Mouse (Mus musculus): Measurements from ENCODE around the gene Mms19. TPM values are rescaled to one million over a fixed set of nuclear protein-coding genes. Genes with fewer than 3 reads are reported as not detected.

Mms19 gene
- polyA plus RNA-seq, 1 experiment from 2014 or later: 11.1 TPM

DNA sequence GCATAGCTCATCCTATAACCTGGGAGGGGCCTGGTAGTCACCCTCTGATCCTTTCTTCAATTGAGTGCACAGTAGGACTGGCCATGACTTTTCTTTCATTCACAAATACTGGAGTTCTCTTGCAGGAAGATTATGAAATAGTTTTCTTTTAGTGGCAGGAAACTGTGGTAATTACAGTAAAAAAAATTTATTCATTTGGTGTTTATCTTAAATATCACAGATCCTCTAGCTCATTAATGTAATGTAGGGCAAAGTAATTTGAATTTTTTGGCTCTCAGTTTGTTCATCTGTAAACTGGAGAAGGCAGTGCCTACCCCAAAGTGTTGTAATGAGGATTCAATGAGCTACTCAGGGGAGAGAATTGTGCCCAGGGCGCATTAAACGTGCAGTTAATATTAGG is 12.0 kb upstream of the Mms19 start:
- Histone ChIP-seq H3K4me3 (ENCODE audit: low read depth, low read length) (no peak overlapping the region), H3K4me1 (ENCODE audit: control insufficient read depth, low read depth, low read length) (peaks cover 3% of the 10 kb centered on the region; the same call in 1 of the 2 replicates), H3K4me2 (ENCODE audit: low read depth, low read length) (no peak overlapping the region), H3K9me3 (replicated peaks; ENCODE audit: control insufficient read depth, low read length) (no peaks in the 10 kb centered on the region), H3K9ac (ENCODE audit: low read depth, low read length) (no peak overlapping the region), H3K27me3 (ENCODE audit: control insufficient read depth, insufficient read depth, low read depth, low read length) (no peaks in the 10 kb centered on the region), H3K27ac (ENCODE audit: low read length) (no peak overlapping the region), H3K36me3 (ENCODE audit: control insufficient read depth, insufficient read depth) (no peaks in the 10 kb centered on the region)
- no peak for ATAC-seq (ENCODE audit: low read depth)
- WGBS (ENCODE audit: insufficient replicate concordance): 59% methylated on average over 2 of the region's 2 CpGs

DNA sequence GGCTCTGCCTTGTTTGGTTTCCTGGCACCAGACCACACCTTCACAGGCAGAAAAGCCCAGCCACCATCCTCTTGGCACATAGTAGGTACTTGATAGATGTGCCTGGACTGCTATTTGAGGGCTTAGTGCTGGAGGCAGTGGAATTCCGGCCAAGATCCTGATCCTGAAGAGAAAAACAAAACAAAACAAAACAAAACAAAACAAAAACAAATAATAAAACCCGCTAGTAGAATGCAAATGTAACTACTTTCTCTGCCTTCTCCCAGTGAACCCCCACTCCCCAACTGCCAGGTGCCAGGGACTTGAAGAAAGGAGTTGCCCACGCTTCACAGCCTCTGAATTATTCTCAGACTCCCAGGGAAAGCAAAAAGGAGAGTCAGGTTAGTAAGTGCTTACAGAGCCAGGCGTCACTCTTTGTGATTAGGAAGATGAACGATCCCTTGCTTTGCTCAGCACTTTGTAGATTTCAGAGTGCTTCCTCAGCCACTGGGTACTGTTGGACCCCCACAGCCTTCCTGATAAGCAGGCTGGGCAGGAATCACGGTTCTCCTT is 11.0 kb upstream of the Mms19 start:
- H3K36me3 ChIP-seq (ENCODE audit: control insufficient read depth, insufficient read depth): no peaks in the 10 kb centered on the region
- H3K27ac ChIP-seq (ENCODE audit: low read length): no peak overlapping the region
- 37% methylated on average over 6 of the region's 6 CpGs for WGBS (ENCODE audit: insufficient replicate concordance)
- no peak for ATAC-seq (ENCODE audit: low read depth)
- H3K9me3 ChIP-seq (replicated peaks; ENCODE audit: control insufficient read depth, low read length): no peaks in the 10 kb centered on the region
- H3K4me2 ChIP-seq (ENCODE audit: low read depth, low read length): no peak overlapping the region
- no peak overlapping the region for H3K9ac ChIP-seq (ENCODE audit: low read depth, low read length)
- H3K4me1 ChIP-seq (ENCODE audit: control insufficient read depth, low read depth, low read length): peaks cover 3% of the 10 kb centered on the region; the same call in 1 of the 2 replicates
- no peak overlapping the region for H3K4me3 ChIP-seq (ENCODE audit: low read depth, low read length)
- no peaks in the 10 kb centered on the region for H3K27me3 ChIP-seq (ENCODE audit: control insufficient read depth, insufficient read depth, low read depth, low read length)

DNA sequence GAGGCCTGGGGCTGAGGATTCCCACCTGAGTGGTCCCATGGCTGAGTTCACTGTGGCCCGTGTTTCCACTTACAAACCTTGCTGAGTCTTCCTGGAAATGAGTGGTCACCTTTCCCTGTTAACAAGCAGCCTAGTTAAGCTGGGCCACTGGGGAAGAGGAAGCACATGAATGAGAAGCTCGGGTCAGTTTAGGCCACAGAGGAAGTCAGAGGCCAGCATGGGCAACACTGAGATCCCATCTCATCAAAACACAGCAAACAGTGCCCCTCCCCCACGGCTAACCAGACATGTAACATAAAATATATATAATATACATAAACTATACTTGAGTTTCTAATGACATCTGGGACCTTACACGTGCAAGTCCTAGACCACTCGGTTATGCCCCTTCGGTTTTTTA is 8.9 kb upstream of the Mms19 start:
- no peak for ATAC-seq (ENCODE audit: low read depth)
- Histone ChIP-seq H3K4me1 (ENCODE audit: control insufficient read depth, low read depth, low read length) (peaks cover 3% of the 10 kb centered on the region; the same call in 1 of the 2 replicates), H3K27ac (ENCODE audit: low read length) (no peak overlapping the region), H3K4me3 (ENCODE audit: low read depth, low read length) (no peak overlapping the region), H3K27me3 (ENCODE audit: control insufficient read depth, insufficient read depth, low read depth, low read length) (no peaks in the 10 kb centered on the region), H3K4me2 (ENCODE audit: low read depth, low read length) (no peak overlapping the region), H3K36me3 (ENCODE audit: control insufficient read depth, insufficient read depth) (no peaks in the 10 kb centered on the region), H3K9ac (ENCODE audit: low read depth, low read length) (no peak overlapping the region), H3K9me3 (replicated peaks; ENCODE audit: control insufficient read depth, low read length) (no peaks in the 10 kb centered on the region)
- WGBS (ENCODE audit: insufficient replicate concordance): 40% methylated on average over 6 of the region's 6 CpGs

DNA sequence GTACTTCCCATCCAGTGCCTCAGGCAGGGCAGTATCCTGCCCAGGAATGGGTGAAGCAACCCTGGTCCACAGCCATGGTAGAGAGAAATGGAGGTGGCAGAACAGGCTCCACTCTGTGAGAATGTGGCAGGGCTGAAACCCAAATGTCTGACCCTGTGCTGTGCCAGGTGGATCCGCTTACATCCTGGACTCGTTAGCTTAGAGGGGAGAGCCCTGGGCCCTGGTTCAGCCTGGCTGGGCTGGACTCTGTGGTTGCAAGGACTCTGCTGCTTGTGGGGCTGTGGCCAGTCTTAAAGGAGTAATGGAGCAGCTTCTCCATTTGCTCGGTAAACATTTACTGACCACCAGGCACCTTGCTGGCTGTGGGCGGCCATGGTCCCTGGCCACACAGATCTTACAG is 6.2 kb upstream of the Mms19 start:
- Histone ChIP-seq H3K4me3 (ENCODE audit: low read depth, low read length) (no peak overlapping the region), H3K4me1 (ENCODE audit: control insufficient read depth, low read depth, low read length) (peaks cover 2% of the 10 kb centered on the region), H3K9me3 (replicated peaks; ENCODE audit: control insufficient read depth, low read length) (no peaks in the 10 kb centered on the region), H3K9ac (ENCODE audit: low read depth, low read length) (no peak overlapping the region), H3K36me3 (ENCODE audit: control insufficient read depth, insufficient read depth) (no peaks in the 10 kb centered on the region), H3K4me2 (ENCODE audit: low read depth, low read length) (no peak overlapping the region), H3K27ac (ENCODE audit: low read length) (no peak overlapping the region), H3K27me3 (ENCODE audit: control insufficient read depth, insufficient read depth, low read depth, low read length) (peaks cover 20% of the 10 kb centered on the region)
- no peak for ATAC-seq (ENCODE audit: low read depth)
- WGBS (ENCODE audit: insufficient replicate concordance): 68% methylated on average over 4 of the region's 4 CpGs

DNA sequence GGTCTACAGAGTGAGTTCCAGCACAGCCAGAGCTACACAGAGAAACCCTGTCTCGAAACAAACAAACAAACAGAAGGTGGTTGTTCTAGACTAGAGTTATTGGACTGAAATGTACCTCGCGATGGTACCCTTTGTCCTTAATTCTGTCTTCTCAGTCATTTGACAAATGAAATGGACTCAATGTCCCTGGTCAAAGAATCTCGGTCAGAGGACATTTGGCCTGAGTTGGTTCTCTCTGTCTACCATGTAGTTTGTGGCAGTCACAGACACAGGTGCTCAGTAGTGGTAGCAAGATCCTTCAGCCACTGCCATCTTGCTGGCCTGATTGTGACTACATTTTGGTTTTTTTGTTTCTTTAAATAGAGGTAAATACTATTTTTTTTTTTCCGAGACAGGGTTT is 5.0 kb upstream of the Mms19 start:
- Histone ChIP-seq H3K4me3 (ENCODE audit: low read depth, low read length) (no peak overlapping the region), H3K27ac (ENCODE audit: low read length) (no peak overlapping the region)
- 67% methylated on average over 5 of the region's 5 CpGs for WGBS (ENCODE audit: insufficient replicate concordance)

DNA sequence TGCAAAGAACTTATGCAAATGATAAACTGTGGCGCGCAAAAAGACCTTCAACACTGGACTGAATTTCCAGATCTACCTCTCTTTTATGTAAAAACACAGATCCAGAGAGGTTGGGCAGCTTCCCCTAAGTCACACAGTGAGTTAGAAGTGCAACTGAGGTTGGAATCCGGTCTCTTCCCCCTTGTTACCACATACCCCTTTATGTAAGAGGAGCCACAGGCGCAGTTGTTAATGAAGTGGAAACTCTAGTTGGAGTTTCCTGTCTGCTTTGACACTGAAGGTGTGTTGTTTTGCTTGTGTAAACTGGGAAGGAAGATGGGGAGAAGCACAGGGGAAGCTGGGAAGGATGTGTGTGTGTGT is 1.8 kb upstream of the Mms19 start:
- no peaks in the 10 kb centered on the region for H3K9me3 ChIP-seq (replicated peaks; ENCODE audit: control insufficient read depth, low read length)
- no peak for ATAC-seq (ENCODE audit: low read depth)
- peaks cover 27% of the 10 kb centered on the region for H3K27me3 ChIP-seq (ENCODE audit: control insufficient read depth, insufficient read depth, low read depth, low read length)
- no peak overlapping the region; the same call in 1 of the 2 replicates for H3K27ac ChIP-seq (ENCODE audit: low read length)
- H3K4me3 ChIP-seq (ENCODE audit: low read depth, low read length): peak overlapping the region; percentile 95
- WGBS (ENCODE audit: insufficient replicate concordance): 7% methylated on average over 4 of the region's 4 CpGs
- H3K4me2 ChIP-seq (ENCODE audit: low read depth, low read length): peak overlapping the region; percentile 100
- H3K36me3 ChIP-seq (ENCODE audit: control insufficient read depth, insufficient read depth): no peaks in the 10 kb centered on the region
- peak overlapping the region; percentile 73 for H3K9ac ChIP-seq (ENCODE audit: low read depth, low read length)
- H3K4me1 ChIP-seq (ENCODE audit: control insufficient read depth, low read depth, low read length): peaks cover 20% of the 10 kb centered on the region

More for the DNA sequence above, 5.0 kb upstream of the Mms19 start:
- H3K9ac ChIP-seq (ENCODE audit: low read depth, low read length): no peak overlapping the region
- peaks cover 27% of the 10 kb centered on the region for H3K27me3 ChIP-seq (ENCODE audit: control insufficient read depth, insufficient read depth, low read depth, low read length)
- no peak for ATAC-seq (ENCODE audit: low read depth)
- no peaks in the 10 kb centered on the region for H3K36me3 ChIP-seq (ENCODE audit: control insufficient read depth, insufficient read depth)
- H3K4me1 ChIP-seq (ENCODE audit: control insufficient read depth, low read depth, low read length): peaks cover 10% of the 10 kb centered on the region
- no peaks in the 10 kb centered on the region for H3K9me3 ChIP-seq (replicated peaks; ENCODE audit: control insufficient read depth, low read length)
- H3K4me2 ChIP-seq (ENCODE audit: low read depth, low read length): no peak overlapping the region

DNA sequence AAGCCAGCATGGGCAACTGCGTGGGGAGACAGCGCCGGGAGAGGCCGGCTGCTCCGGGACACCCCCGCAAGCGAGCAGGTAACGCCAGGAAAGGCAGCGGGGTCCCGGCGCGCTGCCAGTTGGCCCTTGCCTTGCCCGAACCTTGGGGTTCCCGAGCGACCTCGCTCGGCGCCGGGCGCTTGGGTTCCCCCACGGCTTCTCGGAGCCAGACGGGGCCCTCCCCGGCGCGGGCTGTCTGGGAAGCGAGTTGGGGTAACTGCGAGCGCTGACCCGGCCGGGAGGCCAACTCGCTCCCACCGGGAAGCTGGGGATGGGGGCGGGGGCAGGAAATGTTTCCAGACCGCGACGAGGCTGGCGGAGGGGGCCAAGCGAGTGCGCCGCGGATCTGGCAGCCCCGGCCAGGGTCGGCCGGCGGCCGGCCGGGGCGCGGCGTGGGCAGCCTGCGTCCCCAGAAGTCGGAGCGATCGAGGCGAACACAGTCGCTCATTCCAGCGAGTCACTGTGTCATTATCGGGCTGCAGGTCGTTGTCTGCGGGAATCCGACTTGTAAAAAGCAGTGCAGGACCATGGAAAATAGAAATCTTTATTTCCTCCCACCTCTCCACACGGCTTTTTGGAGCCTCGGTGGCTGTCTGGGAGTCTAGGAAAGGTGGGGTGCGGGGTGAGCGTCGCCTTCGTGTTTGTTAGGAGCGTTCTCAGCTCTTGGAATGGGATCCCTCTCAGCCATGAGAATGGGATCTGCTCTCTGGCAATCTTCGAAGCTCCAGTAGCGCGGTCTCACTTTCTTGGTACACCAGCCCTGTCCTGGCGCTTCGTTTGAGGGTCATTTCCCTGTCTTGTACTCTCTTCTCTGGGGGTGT is 1.2 kb upstream of the Mms19 start:
- Histone ChIP-seq H3K4me1 (ENCODE audit: control insufficient read depth, low read depth, low read length) (peaks cover 20% of the 10 kb centered on the region), H3K27me3 (ENCODE audit: control insufficient read depth, insufficient read depth, low read depth, low read length) (peaks cover 27% of the 10 kb centered on the region), H3K9me3 (replicated peaks; ENCODE audit: control insufficient read depth, low read length) (no peaks in the 10 kb centered on the region), H3K27ac (ENCODE audit: low read length) (peak overlapping the region; percentile 87), H3K4me2 (ENCODE audit: low read depth, low read length) (peak overlapping the region; percentile 100), H3K36me3 (ENCODE audit: control insufficient read depth, insufficient read depth) (no peaks in the 10 kb centered on the region), H3K4me3 (ENCODE audit: low read depth, low read length) (peak overlapping the region; percentile 95), H3K9ac (ENCODE audit: low read depth, low read length) (peak overlapping the region; percentile 73)
- ATAC-seq (ENCODE audit: low read depth): no peak
- under 1% methylated on average over 74 of the region's 74 CpGs for whole genome bisulfite sequencing (ENCODE audit: insufficient replicate concordance)

DNA sequence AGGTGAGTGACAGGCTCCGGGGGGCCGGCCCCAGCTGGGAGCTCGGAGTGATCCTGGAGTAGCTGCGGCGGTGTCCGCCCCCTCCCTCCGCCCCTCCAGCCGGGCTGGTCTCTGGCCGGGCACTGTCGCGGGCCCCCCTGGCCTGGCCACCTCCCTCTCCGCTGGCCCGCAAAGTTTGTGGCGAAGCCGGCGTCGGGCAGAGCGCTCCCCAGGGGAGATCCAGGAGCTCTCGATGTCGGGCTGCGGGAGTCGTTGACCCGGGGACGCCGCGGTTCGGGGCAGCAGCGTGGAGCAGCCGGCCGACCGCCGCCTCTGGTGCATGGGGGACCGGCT is 604 bp upstream of the Mms19 start, which contains the start of gene Ubtd1:
Gene Ubtd1, plus strand, starts transcription at position 169 of the 333 bp plus-strand sequence.
- Histone ChIP-seq H3K4me3 (ENCODE audit: low read depth, low read length) (peak within 1 kb of the TSS; percentile 95), H3K4me2 (ENCODE audit: low read depth, low read length) (peak within 1 kb of the TSS; percentile 100), H3K27ac (ENCODE audit: low read length) (peak within 1 kb of the TSS; percentile 87), H3K4me1 (ENCODE audit: control insufficient read depth, low read depth, low read length) (peaks cover 20% of the 10 kb centered on the region), H3K9ac (ENCODE audit: low read depth, low read length) (peak within 1 kb of the TSS; percentile 88), H3K9me3 (replicated peaks; ENCODE audit: control insufficient read depth, low read length) (no peaks in the 10 kb centered on the region), H3K36me3 (ENCODE audit: control insufficient read depth, insufficient read depth) (no peaks in the 10 kb centered on the region), H3K27me3 (ENCODE audit: control insufficient read depth, insufficient read depth, low read depth, low read length) (peaks cover 27% of the 10 kb centered on the region)
- no peak for ATAC-seq (ENCODE audit: low read depth)
- WGBS (ENCODE audit: insufficient replicate concordance): 0% methylated on average over 33 of the region's 33 CpGs

DNA sequence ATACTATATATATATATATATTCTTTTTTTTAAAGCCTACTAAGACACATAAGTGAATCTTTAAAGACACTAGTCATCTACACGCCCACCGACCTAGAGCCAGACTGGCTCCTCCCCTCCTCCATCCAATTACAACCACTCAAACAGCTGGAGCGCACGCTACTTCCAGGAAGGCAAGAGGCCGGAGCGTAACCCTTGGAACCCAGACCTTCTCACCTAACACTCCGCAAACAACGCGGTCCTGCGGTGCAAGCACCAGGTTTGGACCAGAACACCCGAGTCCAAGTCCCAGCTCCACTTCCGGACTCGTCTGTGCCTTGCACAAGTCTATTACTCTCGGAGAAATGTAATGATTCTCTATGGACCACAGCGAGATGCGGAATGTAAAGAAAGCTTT is 537 bp downstream of the Mms19 start:
- Histone ChIP-seq H3K36me3 (ENCODE audit: control insufficient read depth, insufficient read depth) (no peaks in the 10 kb centered on the region), H3K9ac (ENCODE audit: low read depth, low read length) (peak overlapping the region; percentile 88), H3K27me3 (ENCODE audit: control insufficient read depth, insufficient read depth, low read depth, low read length) (peaks cover 27% of the 10 kb centered on the region), H3K27ac (ENCODE audit: low read length) (peak overlapping the region; percentile 87), H3K4me2 (ENCODE audit: low read depth, low read length) (peak overlapping the region; percentile 100), H3K9me3 (replicated peaks; ENCODE audit: control insufficient read depth, low read length) (no peaks in the 10 kb centered on the region), H3K4me3 (ENCODE audit: low read depth, low read length) (peak overlapping the region; percentile 95), H3K4me1 (ENCODE audit: control insufficient read depth, low read depth, low read length) (peaks cover 20% of the 10 kb centered on the region)
- no peak for ATAC-seq (ENCODE audit: low read depth)
- WGBS (ENCODE audit: insufficient replicate concordance): under 1% methylated on average over 16 of the region's 16 CpGs
